Mouse (Mus musculus): Measurements from ENCODE around the gene Cptp. TPM values are rescaled to one million over a fixed set of nuclear protein-coding genes. Genes with fewer than 3 reads are reported as not detected.

The Cptp gene
- total RNA-seq (2014; rRNA removed) (31.3 and 41.8 TPM in 2 replicates), polyA plus RNA-seq (2015; fragmentation: Nextera tagmentation; extraction: Ambion mirVana) (26.8 and 27.9 TPM in 2 replicates)

- Histone ChIP-seq H3K4me3 (ENCODE audit: low read length) (peak within 1 kb of the TSS; percentile 56), H3K27ac (peak within 1 kb of the TSS; percentile 76), H3K4me1 (ENCODE audit: insufficient read depth, low read length) (peaks cover 5% of the 10 kb centered on the region), H3K9ac (replicated peaks; ENCODE audit: low read length) (peak within 1 kb of the TSS; percentile 71), H3K27me3 (ENCODE audit: insufficient read depth, low read length) (no peaks in the 10 kb centered on the region), H3K36me3 (ENCODE audit: insufficient read depth, low read length) (peaks cover 24% of the 10 kb centered on the region), H3K9me3 (ENCODE audit: low read length) (no peaks in the 10 kb centered on the region), H3K4me2 (ENCODE audit: low read depth, low read length) (peak within 1 kb of the TSS; percentile 77)
- peak; percentile 28 for TF ChIP-seq CTCF (IDR thresholded peaks at IDR 0.05; ENCODE audit: low read depth)
- DNase-seq (ENCODE audit: low spot score) (peak; percentile 97), ATAC-seq (peak; percentile 96)
- WGBS, result under 1% methylated on average over 63 of the region's 63 CpGs
Observed at GRCm38 (mm10) chr4:155869317-155870033, at the start of gene Cptp, which contains the start of gene Ints11. TSS of gene Cptp (minus strand) at chr4:155869440. TSS of gene Ints11 (plus strand) at chr4:155869546.

GRCm38 (mm10) chr4:155908751-155909150 lies 39.5 kb upstream of the Cptp start:
- 87% methylated on average over 4 of the region's 4 CpGs for WGBS
- TF ChIP-seq CTCF (IDR thresholded peaks at IDR 0.05; ENCODE audit: low read depth), result no peak
- DNase-seq (ENCODE audit: low spot score) (no peak), ATAC-seq (no peak)
- no peaks in the 10 kb centered on the region for H3K4me1 ChIP-seq (ENCODE audit: insufficient read depth, low read length)
- H3K36me3 ChIP-seq (ENCODE audit: insufficient read depth, low read length), result peaks cover 31% of the 10 kb centered on the region
- H3K9ac ChIP-seq (replicated peaks; ENCODE audit: low read length), result no peak overlapping the region
- no peaks in the 10 kb centered on the region for H3K9me3 ChIP-seq (ENCODE audit: low read length)
- no peak overlapping the region for H3K27ac ChIP-seq
- H3K4me3 ChIP-seq (ENCODE audit: low read length), result no peak overlapping the region
- no peak overlapping the region for H3K4me2 ChIP-seq (ENCODE audit: low read depth, low read length)
- no peaks in the 10 kb centered on the region for H3K27me3 ChIP-seq (ENCODE audit: insufficient read depth, low read length)

GRCm38 (mm10) chr4:155908281-155908680 lies 39.0 kb upstream of the Cptp start:
- peaks cover 35% of the 10 kb centered on the region for H3K36me3 ChIP-seq (ENCODE audit: insufficient read depth, low read length)
- DNase-seq (ENCODE audit: low spot score) (no peak), ATAC-seq (no peak)
- WGBS, result 70% methylated on average over 7 of the region's 7 CpGs
- H3K9ac ChIP-seq (replicated peaks; ENCODE audit: low read length), result no peak overlapping the region
- H3K4me2 ChIP-seq (ENCODE audit: low read depth, low read length), result no peak overlapping the region
- H3K9me3 ChIP-seq (ENCODE audit: low read length), result no peaks in the 10 kb centered on the region
- no peak overlapping the region for H3K27ac ChIP-seq
- H3K4me1 ChIP-seq (ENCODE audit: insufficient read depth, low read length), result no peaks in the 10 kb centered on the region
- H3K27me3 ChIP-seq (ENCODE audit: insufficient read depth, low read length), result no peaks in the 10 kb centered on the region
- H3K4me3 ChIP-seq (ENCODE audit: low read length), result no peak overlapping the region
- TF ChIP-seq CTCF (IDR thresholded peaks at IDR 0.05; ENCODE audit: low read depth), result no peak

DNA sequence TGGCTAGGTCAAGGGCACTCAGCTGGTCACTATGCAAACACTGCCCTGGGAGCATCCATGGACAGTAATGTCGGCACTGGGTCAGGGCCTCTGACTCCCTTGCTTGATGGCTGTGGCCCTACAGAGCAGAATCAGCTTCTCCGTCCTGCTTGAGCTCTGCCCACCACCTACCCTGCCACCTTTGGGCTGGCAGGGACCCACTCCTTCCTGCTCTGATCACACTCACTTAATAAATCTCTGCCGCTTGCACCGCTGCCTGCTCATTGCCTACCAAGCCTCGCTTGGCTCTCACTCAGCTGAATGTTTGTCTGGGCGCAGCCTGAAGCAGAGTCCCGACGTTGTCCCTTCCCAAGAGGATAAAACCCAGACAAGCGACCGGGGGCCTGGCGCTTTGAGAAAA lies 37.8 kb upstream of the Cptp start:
- H3K4me3 ChIP-seq (ENCODE audit: low read length), result no peak overlapping the region
- peaks cover 48% of the 10 kb centered on the region for H3K36me3 ChIP-seq (ENCODE audit: insufficient read depth, low read length)
- 84% methylated on average over 11 of the region's 11 CpGs for WGBS
- DNase-seq (ENCODE audit: low spot score) (no peak), ATAC-seq (no peak)
- TF ChIP-seq CTCF (IDR thresholded peaks at IDR 0.05; ENCODE audit: low read depth), result no peak
- H3K4me2 ChIP-seq (ENCODE audit: low read depth, low read length), result no peak overlapping the region
- no peak overlapping the region for H3K9ac ChIP-seq (replicated peaks; ENCODE audit: low read length)
- no peaks in the 10 kb centered on the region for H3K4me1 ChIP-seq (ENCODE audit: insufficient read depth, low read length)
- no peaks in the 10 kb centered on the region for H3K27me3 ChIP-seq (ENCODE audit: insufficient read depth, low read length)
- no peak overlapping the region for H3K27ac ChIP-seq
- no peaks in the 10 kb centered on the region for H3K9me3 ChIP-seq (ENCODE audit: low read length)

DNA sequence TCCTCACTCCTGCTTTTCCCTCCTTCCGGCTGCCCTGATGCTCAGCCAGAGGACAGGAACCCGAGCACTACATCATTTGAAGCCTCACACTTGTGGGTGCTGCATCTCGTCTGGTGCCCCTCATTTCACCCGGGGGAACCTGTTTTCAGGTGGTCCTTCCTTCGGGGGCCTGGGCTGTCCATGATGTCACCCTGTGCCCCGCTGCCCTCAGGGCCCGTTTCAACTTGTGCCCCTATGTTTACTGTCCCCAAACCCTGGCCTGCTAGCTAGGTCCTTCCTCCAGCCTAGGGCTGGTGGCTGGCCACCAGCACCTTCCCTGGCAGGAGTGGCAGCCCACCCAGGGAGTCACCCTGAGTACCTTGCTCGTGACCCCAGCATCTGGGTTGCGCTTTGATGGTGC lies 36.9 kb upstream of the Cptp start:
- Histone ChIP-seq H3K4me3 (ENCODE audit: low read length) (no peak overlapping the region), H3K36me3 (ENCODE audit: insufficient read depth, low read length) (peaks cover 57% of the 10 kb centered on the region), H3K9ac (replicated peaks; ENCODE audit: low read length) (no peak overlapping the region), H3K4me1 (ENCODE audit: insufficient read depth, low read length) (no peaks in the 10 kb centered on the region), H3K27ac (no peak overlapping the region), H3K27me3 (ENCODE audit: insufficient read depth, low read length) (no peaks in the 10 kb centered on the region), H3K4me2 (ENCODE audit: low read depth, low read length) (no peak overlapping the region), H3K9me3 (ENCODE audit: low read length) (no peaks in the 10 kb centered on the region)
- no peak for ATAC-seq
- DNase-seq (ENCODE audit: low spot score), result no peak
- no peak for TF ChIP-seq CTCF (IDR thresholded peaks at IDR 0.05; ENCODE audit: low read depth)
- 86% methylated on average over 9 of the region's 9 CpGs for WGBS

- H3K4me3 ChIP-seq (ENCODE audit: low read length), result no peak overlapping the region
- no peaks in the 10 kb centered on the region for H3K9me3 ChIP-seq (ENCODE audit: low read length)
- no peak overlapping the region for H3K27ac ChIP-seq
- H3K27me3 ChIP-seq (ENCODE audit: insufficient read depth, low read length), result no peaks in the 10 kb centered on the region
- peaks cover 62% of the 10 kb centered on the region for H3K36me3 ChIP-seq (ENCODE audit: insufficient read depth, low read length)
- no peak overlapping the region for H3K4me2 ChIP-seq (ENCODE audit: low read depth, low read length)
- TF ChIP-seq CTCF (IDR thresholded peaks at IDR 0.05; ENCODE audit: low read depth), result no peak
- H3K9ac ChIP-seq (replicated peaks; ENCODE audit: low read length), result no peak overlapping the region
- DNase-seq (ENCODE audit: low spot score), result no peak
- no peaks in the 10 kb centered on the region for H3K4me1 ChIP-seq (ENCODE audit: insufficient read depth, low read length)
- ATAC-seq, result no peak
- 87% methylated on average over 13 of the region's 13 CpGs for WGBS
Observed at GRCm38 (mm10) chr4:155905634-155906033, 36.4 kb upstream of the Cptp start.

All from hindbrain, postnatal 0 days (tissue).